Mouse (Mus musculus): ENCODE results near the gene Hoxd4. TPM values are rescaled to one million over a fixed set of nuclear protein-coding genes. Genes with fewer than 3 reads are reported as not detected.

Gene Hoxd4
- polyA plus RNA-seq, 1 experiment = not detected

DNA sequence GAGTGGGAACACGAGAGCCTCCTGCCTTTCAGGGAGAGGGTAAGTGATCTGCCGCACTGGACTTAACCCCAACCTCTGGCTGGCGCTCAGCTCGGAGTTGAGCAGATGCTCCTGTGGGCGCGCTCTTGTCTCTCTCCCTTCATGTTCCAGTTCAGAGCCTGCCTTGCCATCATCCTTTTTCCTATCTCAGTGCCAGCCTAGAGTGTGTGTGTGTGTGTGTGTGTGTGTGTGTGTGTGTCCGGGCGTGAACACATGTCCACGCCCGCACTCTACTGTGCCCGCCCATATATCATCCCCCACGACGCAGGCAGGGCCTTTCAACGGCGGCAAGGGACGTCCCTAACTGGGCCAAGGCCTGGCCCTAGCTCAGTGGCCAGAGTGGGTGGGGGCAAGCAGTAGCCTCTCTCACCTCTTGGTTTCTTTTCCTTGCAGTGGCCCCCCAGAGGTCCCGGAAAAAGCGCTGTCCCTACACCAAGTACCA, 28.2 kb upstream of the Hoxd4 start:
- TF ChIP-seq POLR2A (IDR thresholded peaks at IDR 0.05; ENCODE audit: insufficient read depth, low read depth, low read length) = no peak
- no peak for TF ChIP-seq CTCF (IDR thresholded peaks at IDR 0.05; ENCODE audit: insufficient read depth, low read depth, low read length)
- Histone ChIP-seq H3K4me3 (ENCODE audit: insufficient read depth, low read depth, low read length) (no peak overlapping the region), H3K27ac (ENCODE audit: insufficient read depth, low read depth, low read length) (no peak overlapping the region), H3K4me1 (ENCODE audit: control insufficient read depth, insufficient read depth, low read length) (no peaks in the 10 kb centered on the region)
- WGBS = 3% methylated on average over 18 of the region's 18 CpGs

DNA sequence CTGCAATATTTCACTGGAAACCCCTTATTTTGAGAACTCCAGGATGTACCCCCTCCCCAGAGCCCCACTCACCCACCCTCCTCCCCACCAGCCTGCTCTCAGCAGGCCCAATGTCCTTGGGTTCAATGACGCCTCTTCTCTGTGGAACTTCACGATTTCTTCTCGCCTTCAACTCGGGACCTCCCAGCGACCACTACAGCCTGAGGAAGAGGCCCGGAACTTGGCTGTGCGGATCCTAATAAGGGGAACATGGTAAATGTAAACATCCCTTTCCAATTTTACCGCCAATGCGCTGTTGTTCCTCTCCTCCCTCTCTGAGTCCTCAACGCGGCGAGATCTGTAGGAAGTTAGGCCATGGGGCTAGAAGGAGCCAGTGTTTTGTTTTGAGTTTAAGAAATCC, 27.6 kb upstream of the Hoxd4 start:
- Histone ChIP-seq H3K4me3 (ENCODE audit: insufficient read depth, low read depth, low read length) (no peak overlapping the region), H3K27ac (ENCODE audit: insufficient read depth, low read depth, low read length) (no peak overlapping the region), H3K4me1 (ENCODE audit: control insufficient read depth, insufficient read depth, low read length) (no peaks in the 10 kb centered on the region)
- 5% methylated on average over 12 of the region's 12 CpGs for WGBS
- no peak for TF ChIP-seq POLR2A (IDR thresholded peaks at IDR 0.05; ENCODE audit: insufficient read depth, low read depth, low read length)
- no peak for TF ChIP-seq CTCF (IDR thresholded peaks at IDR 0.05; ENCODE audit: insufficient read depth, low read depth, low read length)

DNA sequence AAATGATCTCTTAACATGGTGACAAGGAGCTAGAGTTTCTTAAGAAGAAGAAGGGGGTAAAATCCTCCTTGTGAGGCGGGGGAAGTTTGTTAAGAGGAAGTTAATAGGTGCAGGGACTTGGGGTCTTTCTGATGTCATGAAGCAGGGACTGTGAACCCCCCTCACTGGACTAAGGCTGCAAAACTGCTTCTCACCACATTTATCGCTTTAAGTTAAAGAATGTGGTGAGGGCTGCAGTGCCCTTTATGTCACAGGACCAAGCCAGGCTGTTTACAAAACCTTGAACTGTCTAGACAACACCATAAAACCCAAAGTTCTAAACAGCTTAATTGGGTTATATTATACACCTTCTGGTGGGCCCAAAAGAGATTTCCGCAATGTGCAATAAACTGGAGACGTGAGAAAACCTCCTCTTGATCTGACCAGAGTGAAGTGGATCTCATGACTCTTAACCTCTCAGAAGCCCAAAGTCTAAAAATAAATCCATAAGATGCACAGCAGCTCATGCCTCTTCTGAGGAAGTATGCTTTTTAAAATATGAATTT, 26.6 kb upstream of the Hoxd4 start:
- no peak for TF ChIP-seq CTCF (IDR thresholded peaks at IDR 0.05; ENCODE audit: insufficient read depth, low read depth, low read length)
- TF ChIP-seq POLR2A (IDR thresholded peaks at IDR 0.05; ENCODE audit: insufficient read depth, low read depth, low read length) = no peak
- no peak overlapping the region for H3K27ac ChIP-seq (ENCODE audit: insufficient read depth, low read depth, low read length)
- WGBS = 10% methylated on average over 4 of the region's 4 CpGs
- H3K4me3 ChIP-seq (ENCODE audit: insufficient read depth, low read depth, low read length) = no peak overlapping the region
- H3K4me1 ChIP-seq (ENCODE audit: control insufficient read depth, insufficient read depth, low read length) = no peaks in the 10 kb centered on the region

DNA sequence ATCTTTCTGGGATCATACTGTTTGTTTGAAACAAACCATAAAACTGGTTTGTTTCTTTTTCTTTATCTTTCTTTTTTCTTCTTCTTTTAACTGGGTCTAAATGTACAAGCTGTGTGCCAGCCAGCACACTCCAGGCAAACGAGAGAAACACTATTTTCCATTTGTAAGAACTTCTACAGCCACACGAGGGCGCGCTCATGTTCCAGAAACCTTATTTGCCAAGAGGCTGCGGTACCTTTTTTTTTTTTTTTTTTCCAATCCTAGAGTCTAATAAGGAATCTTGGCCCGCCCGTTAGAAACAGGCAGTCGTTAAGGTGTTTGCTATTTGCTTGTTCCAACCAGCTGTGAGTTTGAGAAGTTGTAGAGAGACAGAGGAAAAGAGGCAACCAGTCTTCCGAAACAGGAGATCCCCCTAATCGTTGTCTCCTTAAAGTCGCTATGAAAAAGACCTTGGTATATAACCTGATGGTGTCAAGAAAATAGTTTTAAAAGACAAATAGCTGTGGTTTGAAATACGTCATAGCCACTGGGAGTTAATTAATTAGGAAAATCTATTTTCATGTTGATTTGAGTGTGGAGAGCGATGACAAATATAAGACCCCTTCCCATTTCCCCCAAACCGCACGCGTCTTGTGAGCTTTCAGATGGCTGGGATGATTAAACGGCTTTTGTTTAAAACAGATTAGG, 25.3 kb upstream of the Hoxd4 start:
- Histone ChIP-seq H3K4me1 (ENCODE audit: control insufficient read depth, insufficient read depth, low read length) (no peaks in the 10 kb centered on the region), H3K4me3 (ENCODE audit: insufficient read depth, low read depth, low read length) (no peak overlapping the region), H3K27ac (ENCODE audit: insufficient read depth, low read depth, low read length) (no peak overlapping the region)
- 8% methylated on average over 17 of the region's 17 CpGs for WGBS
- TF ChIP-seq POLR2A (IDR thresholded peaks at IDR 0.05; ENCODE audit: insufficient read depth, low read depth, low read length) (no peak), CTCF (IDR thresholded peaks at IDR 0.05; ENCODE audit: insufficient read depth, low read depth, low read length) (no peak)

DNA sequence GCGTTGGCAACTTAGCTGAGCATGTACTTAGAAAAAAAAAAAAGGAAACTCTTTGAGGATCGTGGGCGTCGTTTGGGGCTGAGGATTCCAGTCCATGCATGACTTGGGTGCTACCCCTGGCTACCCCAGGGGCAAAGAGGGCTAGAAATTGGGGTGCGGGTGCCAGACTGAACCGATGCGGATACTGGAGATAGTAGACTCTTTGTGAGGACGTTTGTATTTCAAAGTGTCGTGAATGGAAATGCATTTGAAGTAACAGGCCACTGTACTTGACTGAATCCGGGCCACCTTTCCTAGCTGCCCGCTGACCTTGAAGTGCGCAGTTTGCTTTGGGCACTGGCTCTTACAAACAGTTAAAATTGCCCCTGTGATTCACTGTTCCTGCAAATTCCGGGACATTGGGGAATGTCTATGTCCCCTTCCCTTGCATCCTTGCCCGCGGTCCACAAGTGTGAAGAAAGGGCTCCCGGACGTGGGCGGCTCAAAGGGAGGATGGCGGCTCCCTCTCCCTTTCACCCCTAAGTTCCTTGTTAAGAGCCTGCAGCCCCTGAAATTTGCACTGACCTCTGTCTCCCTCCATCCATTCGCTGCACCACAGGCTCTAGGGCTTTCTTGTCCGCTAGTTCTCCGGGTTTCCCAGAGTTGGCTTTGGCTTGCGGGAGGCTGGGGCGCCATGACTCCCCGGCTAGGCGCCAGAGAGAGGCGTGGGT, 24.6 kb upstream of the Hoxd4 start:
- TF ChIP-seq POLR2A (IDR thresholded peaks at IDR 0.05; ENCODE audit: insufficient read depth, low read depth, low read length) = no peak
- no peak for TF ChIP-seq CTCF (IDR thresholded peaks at IDR 0.05; ENCODE audit: insufficient read depth, low read depth, low read length)
- WGBS = 3% methylated on average over 27 of the region's 27 CpGs
- no peak overlapping the region for H3K4me3 ChIP-seq (ENCODE audit: insufficient read depth, low read depth, low read length)
- H3K4me1 ChIP-seq (ENCODE audit: control insufficient read depth, insufficient read depth, low read length) = no peaks in the 10 kb centered on the region
- no peak overlapping the region for H3K27ac ChIP-seq (ENCODE audit: insufficient read depth, low read depth, low read length)

DNA sequence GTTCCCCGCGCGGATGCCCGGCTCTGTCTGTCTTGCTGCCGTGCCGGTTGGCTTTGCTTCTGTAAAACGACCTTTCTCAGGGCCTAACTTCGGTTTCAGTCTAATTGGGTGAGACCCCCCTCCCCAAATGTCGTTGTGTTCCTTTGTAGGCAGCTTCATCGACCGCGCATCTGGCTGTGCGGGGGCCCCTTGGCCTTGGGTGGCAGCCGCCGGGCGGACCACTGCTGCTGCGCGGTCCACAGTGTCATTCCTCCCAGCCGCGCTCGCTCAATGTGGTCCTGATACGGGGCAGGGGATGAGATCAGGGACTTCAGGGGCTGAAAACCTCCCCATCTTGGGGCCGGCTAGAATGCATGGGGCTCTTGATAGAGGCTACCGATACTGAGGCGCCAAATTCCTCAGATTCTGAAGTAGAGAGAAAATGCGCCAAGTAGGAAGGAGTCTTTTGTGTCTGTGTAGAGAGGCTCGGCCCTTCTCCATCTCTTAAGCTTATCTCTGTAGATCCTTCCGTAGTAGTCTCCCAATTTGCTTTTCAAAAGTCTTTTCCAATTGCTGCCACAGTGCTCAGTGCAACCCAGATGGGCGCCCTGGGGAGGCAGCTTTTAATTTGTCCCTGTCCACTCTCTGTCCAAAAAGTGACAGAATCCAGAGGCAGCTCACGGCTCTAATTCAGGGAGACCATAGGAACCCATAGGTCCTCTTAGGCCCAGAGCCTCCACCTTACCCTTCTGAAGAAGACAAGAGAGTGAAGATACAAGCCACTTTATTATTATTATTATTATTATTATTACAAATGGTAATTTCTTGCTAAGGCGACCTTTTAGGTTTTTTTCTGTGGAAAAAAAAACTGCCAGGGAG, 23.8 kb upstream of the Hoxd4 start:
- Histone ChIP-seq H3K4me1 (ENCODE audit: control insufficient read depth, insufficient read depth, low read length) (no peaks in the 10 kb centered on the region), H3K4me3 (ENCODE audit: insufficient read depth, low read depth, low read length) (no peak overlapping the region), H3K27ac (ENCODE audit: insufficient read depth, low read depth, low read length) (no peak overlapping the region)
- TF ChIP-seq CTCF (IDR thresholded peaks at IDR 0.05; ENCODE audit: insufficient read depth, low read depth, low read length) (no peak), POLR2A (IDR thresholded peaks at IDR 0.05; ENCODE audit: insufficient read depth, low read depth, low read length) (no peak)
- 3% methylated on average over 31 of the region's 31 CpGs for WGBS

DNA sequence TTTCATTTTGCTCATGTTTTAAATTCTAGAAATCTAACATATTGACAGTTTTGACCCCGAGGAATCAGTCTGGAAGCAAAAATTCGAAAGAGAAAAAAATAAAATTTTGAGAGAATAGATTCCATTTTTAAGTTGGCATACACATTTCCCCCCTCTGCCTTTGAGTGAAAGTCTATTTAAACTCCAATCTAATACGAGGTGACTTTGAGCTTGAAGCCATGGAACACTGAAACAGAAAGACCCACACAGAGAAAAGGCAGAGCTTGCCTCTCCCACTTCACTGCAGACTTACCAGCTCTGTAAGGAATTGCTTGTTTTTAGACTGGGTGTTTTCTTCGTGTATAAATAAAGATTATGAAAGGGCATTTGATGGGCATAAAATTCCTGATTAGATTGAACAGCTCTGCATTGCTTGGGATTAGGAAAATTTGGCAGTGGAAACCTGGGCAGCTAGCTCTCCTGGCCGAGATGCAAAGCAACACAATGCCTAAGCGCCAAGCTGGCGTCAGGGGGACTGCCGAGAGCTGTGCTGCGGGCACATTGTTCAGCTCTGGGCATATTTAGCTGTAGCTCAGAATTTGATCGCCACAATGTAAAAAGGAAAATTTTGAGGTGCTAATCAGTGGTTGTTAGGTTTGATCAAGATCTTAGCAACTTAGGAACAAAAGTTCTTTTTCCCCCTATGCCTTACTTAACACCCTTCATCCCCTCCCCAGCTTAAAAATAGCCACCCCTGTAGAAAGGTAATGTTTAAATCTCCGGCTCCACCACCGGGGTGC, 22.7 kb upstream of the Hoxd4 start:
- Histone ChIP-seq H3K4me3 (ENCODE audit: insufficient read depth, low read depth, low read length) (no peak overlapping the region), H3K27ac (ENCODE audit: insufficient read depth, low read depth, low read length) (no peak overlapping the region), H3K4me1 (ENCODE audit: control insufficient read depth, insufficient read depth, low read length) (no peaks in the 10 kb centered on the region)
- 7% methylated on average over 12 of the region's 12 CpGs for WGBS
- TF ChIP-seq CTCF (IDR thresholded peaks at IDR 0.05; ENCODE audit: insufficient read depth, low read depth, low read length) (no peak), POLR2A (IDR thresholded peaks at IDR 0.05; ENCODE audit: insufficient read depth, low read depth, low read length) (no peak)

Data from olfactory bulb, adult 2 months (tissue).